Mouse (Mus musculus) stomach, embryonic 14.5 days (tissue): Measurements from ENCODE around the gene Arap1. TPM values are rescaled to one million over a fixed set of nuclear protein-coding genes. Genes with fewer than 3 reads are reported as not detected.

Experiments used
- ATAC-seq: fragments of 200-750 bp; cut with Nextera tagmentation; 2 replicates; pipeline ENCODE4 v1.8.0; 2017; ENCODE audit warnings: low read depth, moderate TSS enrichment; ENCODE audit not compliant: insufficient number of reproducible peaks, insufficient read depth, low FRiP score
- H3K27ac ChIP-seq: fragments of 300-500 bp; sonication (generic); 2 replicates; pipeline ENCODE4 v1.5.1; 2014; ENCODE audit warnings: mild to moderate bottlenecking, low read length, moderate library complexity, mixed read lengths
- H3K27me3 ChIP-seq: fragments of 300-500 bp; sonication (generic); 2 replicates; pipeline ENCODE4 v1.6.1; 2014; ENCODE audit warnings: low read length, control low read depth, mixed read lengths; ENCODE audit not compliant: control insufficient read depth, insufficient read depth
- H3K36me3 ChIP-seq: fragments of 300-500 bp; sonication (generic); 2 replicates; pipeline ENCODE4 v1.6.1; 2014; ENCODE audit warnings: mild to moderate bottlenecking, control low read depth, low read length, moderate library complexity, mixed read lengths; ENCODE audit not compliant: control insufficient read depth, insufficient read depth
- H3K4me1 ChIP-seq: fragments of 300-500 bp; sonication (generic); 2 replicates; pipeline ENCODE4 v1.6.1; 2014; ENCODE audit warnings: low read length, control low read depth, mixed read lengths; ENCODE audit not compliant: control insufficient read depth, insufficient read depth
- H3K4me2 ChIP-seq: fragments of 300-500 bp; sonication (generic); replicated peaks from 2 replicates; pipeline ENCODE4 v1.6.1; 2014; ENCODE audit warnings: low read depth, low read length, control low read depth
- H3K4me3 ChIP-seq: fragments of 300-500 bp; sonication (generic); 2 replicates; pipeline ENCODE4 v1.5.1; 2014; ENCODE audit warnings: low read depth, low read length, control low read depth
- H3K9ac ChIP-seq: fragments of 300-500 bp; sonication (generic); replicated peaks from 2 replicates; pipeline ENCODE4 v1.6.1; 2014; ENCODE audit warnings: low read depth, mild to moderate bottlenecking, control low read depth, low read length, moderate library complexity, mixed read lengths
- H3K9me3 ChIP-seq: fragments of 300-500 bp; sonication (generic); 2 replicates; pipeline ENCODE4 v1.6.1; 2016; ENCODE audit warnings: low read depth, low read length, control low read depth; ENCODE audit not compliant: control insufficient read depth
- WGBS: fragments of 180-500 bp; shearing (Covaris S2); extraction: QIAGEN DNeasy Blood & Tissue Kit; methylation state at CpG from one replicate; pipeline ENCODE4 v1.1.7; 2014; 5-methylcytosine and 5-hydroxymethylcytosine counted together
- polyA plus RNA-seq: library from polyadenylated mRNA; unstranded; fragments of >200 nt; fragmentation: Nextera tagmentation; extraction: Ambion mirVana; gene quantifications from 2 replicates; pipeline ENCODE4 v1.2.1, GENCODE M21; 2014

Arap1 gene
- 119 and 131 TPM in 2 replicates for polyA plus RNA-seq

DNA sequence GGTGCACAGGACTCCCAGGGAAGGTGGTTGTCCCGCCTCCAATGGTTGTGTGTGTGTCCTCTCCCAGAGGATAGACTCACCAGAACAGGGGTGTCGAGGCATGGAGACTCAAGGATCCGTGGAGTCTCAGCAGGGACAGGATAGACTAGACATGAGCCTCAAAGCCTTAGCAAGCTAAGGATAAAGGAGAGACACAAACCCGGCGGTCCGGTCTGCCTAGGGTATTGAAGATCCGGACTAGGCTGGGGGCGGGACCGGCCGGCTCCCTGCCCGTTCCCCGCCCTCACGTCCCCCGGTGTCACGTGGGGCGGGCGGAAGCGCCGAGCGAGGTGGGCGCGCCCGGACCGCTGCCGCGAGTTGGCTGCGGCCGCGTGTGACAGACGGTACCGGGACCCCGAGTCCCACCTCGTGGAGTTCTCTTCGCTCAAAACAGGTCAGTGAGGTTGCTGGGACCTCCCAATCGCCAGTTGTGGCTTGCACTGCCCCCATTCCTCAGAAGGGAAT lies at the start of gene Arap1:
Gene Arap1 (plus strand): TSS at position 301 of the 504 bp plus-strand sequence.
- Histone ChIP-seq H3K27me3 (no peaks in the 10 kb centered on the region), H3K4me3 (peak within 1 kb of the TSS; percentile 56), H3K4me2 (peak within 1 kb of the TSS; percentile 98), H3K36me3 (peaks cover 4% of the 10 kb centered on the region; the same call in 1 of the 2 replicates), H3K27ac (no peak within 1 kb of the TSS), H3K9ac (peak within 1 kb of the TSS; percentile 18; the same call in 1 of the 2 replicates), H3K4me1 (peaks cover 12% of the 10 kb centered on the region; the same call in 1 of the 2 replicates), H3K9me3 (no peaks in the 10 kb centered on the region)
- peak; percentile 70 for ATAC-seq
- WGBS: under 1% methylated on average over 34 of the region's 35 CpGs

DNA sequence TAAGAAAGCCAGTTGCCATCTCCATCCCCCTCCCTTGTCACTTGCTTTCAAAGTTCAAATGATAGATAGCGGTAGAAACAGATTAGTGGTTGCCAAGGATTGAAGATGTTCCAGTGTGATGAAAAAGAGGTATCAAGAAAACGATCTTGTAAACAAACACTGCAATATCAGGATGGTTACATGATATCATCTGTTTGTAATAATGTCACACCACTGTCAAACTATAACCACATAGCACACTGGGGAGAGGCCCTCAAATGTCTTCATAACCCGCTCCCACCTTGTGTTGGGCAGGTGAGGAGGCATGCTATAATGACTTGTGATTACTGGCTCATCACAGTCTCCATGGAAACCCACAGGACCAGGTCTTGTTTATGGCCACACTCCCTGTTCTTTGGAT lies 49.5 kb upstream of the Arap1 start:
- no peak overlapping the region for H3K27ac ChIP-seq
- ATAC-seq: no peak
- no peaks in the 10 kb centered on the region for H3K27me3 ChIP-seq
- no peaks in the 10 kb centered on the region for H3K9me3 ChIP-seq
- no peak overlapping the region for H3K4me2 ChIP-seq
- no peaks in the 10 kb centered on the region for H3K36me3 ChIP-seq
- peaks cover 9% of the 10 kb centered on the region; the same call in 1 of the 2 replicates for H3K4me1 ChIP-seq
- H3K9ac ChIP-seq: no peak overlapping the region
- H3K4me3 ChIP-seq: no peak overlapping the region
- WGBS: 81% methylated on average over 3 of the region's 3 CpGs

DNA sequence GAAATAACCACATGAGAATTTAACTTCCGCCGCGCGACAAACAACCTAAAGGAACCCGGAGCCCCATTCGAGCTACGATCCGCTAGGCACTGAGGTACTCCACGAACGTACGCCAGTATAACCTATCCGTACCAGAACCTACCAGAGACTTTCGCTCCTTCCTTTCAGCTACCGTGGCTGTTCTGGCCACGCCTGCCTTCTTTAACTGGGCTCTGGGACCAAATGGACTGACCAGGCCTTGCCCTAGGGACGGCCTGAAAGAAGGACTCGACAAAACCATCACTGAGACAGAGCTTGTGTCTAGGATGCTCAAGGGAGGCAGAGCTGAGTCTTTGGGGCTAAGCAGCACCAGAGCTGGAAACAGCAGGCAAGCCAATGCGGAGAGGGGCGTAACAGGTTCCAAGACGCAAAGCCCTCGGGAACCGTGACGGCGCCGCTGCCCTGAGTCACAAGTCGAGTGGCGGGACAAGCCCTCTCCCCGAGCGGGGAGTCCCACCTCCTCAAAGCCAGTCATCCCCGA lies 46.4 kb upstream of the Arap1 start:
- H3K27me3 ChIP-seq: no peaks in the 10 kb centered on the region
- H3K4me3 ChIP-seq: peak overlapping the region; percentile 74
- no peaks in the 10 kb centered on the region for H3K36me3 ChIP-seq
- peaks cover 9% of the 10 kb centered on the region; the same call in 1 of the 2 replicates for H3K4me1 ChIP-seq
- peak overlapping the region; percentile 53 for H3K9ac ChIP-seq
- H3K4me2 ChIP-seq: peak overlapping the region; percentile 92
- WGBS: 1% methylated on average over 30 of the region's 30 CpGs
- no peaks in the 10 kb centered on the region for H3K9me3 ChIP-seq
- peak overlapping the region; percentile 66; the same call in 1 of the 2 replicates for H3K27ac ChIP-seq
- ATAC-seq: 0 out of 2 replicates have a peak, but pooled peaks have one; percentile 3

- Histone ChIP-seq H3K9me3 (no peaks in the 10 kb centered on the region), H3K27ac (peak within 1 kb of the TSS; percentile 66; the same call in 1 of the 2 replicates), H3K4me3 (peak within 1 kb of the TSS; percentile 74), H3K4me2 (peak within 1 kb of the TSS; percentile 92), H3K9ac (peak within 1 kb of the TSS; percentile 53), H3K36me3 (no peaks in the 10 kb centered on the region), H3K4me1 (peaks cover 6% of the 10 kb centered on the region; the same call in 1 of the 2 replicates), H3K27me3 (no peaks in the 10 kb centered on the region)
- WGBS: under 1% methylated on average over 39 of the region's 39 CpGs
- ATAC-seq: peak; percentile 97
Observed at GRCm38 (mm10) chr7:101301881-101302456, 45.9 kb upstream of the Arap1 start, which contains the start of gene Atg16l2. Gene Atg16l2 (minus strand): TSS chr7:101302251.

- Histone ChIP-seq H3K36me3 (no peaks in the 10 kb centered on the region), H3K4me3 (peak overlapping the region; percentile 74), H3K9me3 (no peaks in the 10 kb centered on the region), H3K4me1 (peaks cover 5% of the 10 kb centered on the region; the same call in 1 of the 2 replicates), H3K4me2 (peak overlapping the region; percentile 92), H3K27me3 (no peaks in the 10 kb centered on the region), H3K27ac (peak overlapping the region; percentile 35; the same call in 1 of the 2 replicates), H3K9ac (no peak overlapping the region)
- ATAC-seq: no peak
- 28% methylated on average over 7 of the region's 7 CpGs for WGBS
Observed at GRCm38 (mm10) chr7:101302691-101303090, 45.2 kb upstream of the Arap1 start.

DNA sequence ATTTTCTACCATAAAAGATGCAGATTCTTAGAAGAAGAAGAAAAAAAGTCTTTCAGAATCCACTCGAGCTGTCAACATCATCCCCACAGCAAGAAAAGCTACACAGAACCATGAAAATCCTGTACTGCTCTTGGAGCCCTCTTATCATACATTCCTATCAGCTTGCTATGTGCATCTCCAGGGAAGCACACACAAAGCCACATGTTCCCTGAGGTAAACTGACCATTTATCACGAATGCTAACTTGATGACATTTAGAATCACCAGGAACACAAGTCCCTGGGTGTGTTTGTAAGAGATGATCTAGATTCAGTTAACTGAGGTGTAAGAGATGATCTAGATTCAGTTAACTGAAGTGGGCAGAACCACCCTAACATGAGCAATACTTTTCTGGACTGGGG lies 41.0 kb upstream of the Arap1 start:
- H3K27me3 ChIP-seq: no peaks in the 10 kb centered on the region
- ATAC-seq: no peak
- H3K9me3 ChIP-seq: no peaks in the 10 kb centered on the region
- H3K4me1 ChIP-seq: no peaks in the 10 kb centered on the region
- no peak overlapping the region for H3K4me2 ChIP-seq
- H3K9ac ChIP-seq: no peak overlapping the region
- H3K27ac ChIP-seq: no peak overlapping the region
- WGBS: 32% methylated on average over 2 of the region's 2 CpGs
- H3K4me3 ChIP-seq: no peak overlapping the region
- no peaks in the 10 kb centered on the region for H3K36me3 ChIP-seq

DNA sequence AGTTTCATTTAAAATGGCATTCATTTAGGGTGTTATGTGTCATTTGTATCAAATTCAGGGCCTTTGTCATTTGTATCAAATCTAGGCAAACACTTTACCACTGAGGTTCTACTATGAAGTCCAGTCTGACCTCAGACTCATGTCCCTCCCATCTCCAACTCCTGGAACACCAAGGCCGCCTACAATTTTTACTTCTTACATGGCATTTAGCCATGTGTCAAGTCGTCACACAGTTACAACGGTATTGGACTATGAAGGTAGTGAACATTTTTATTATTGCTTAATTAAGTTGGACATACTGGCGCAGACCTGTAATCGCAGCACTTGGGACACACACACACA lies 37.9 kb upstream of the Arap1 start:
- Histone ChIP-seq H3K4me2 (peak overlapping the region; percentile 52), H3K27me3 (no peaks in the 10 kb centered on the region), H3K9me3 (no peaks in the 10 kb centered on the region), H3K27ac (peak overlapping the region; percentile 90; the same call in 1 of the 2 replicates), H3K4me3 (peak overlapping the region; percentile 47), H3K9ac (no peak overlapping the region), H3K36me3 (no peaks in the 10 kb centered on the region), H3K4me1 (no peaks in the 10 kb centered on the region)
- WGBS: 37% methylated on average over 5 of the region's 5 CpGs
- ATAC-seq: peak; percentile 1; the same call in 1 of the 2 replicates

DNA sequence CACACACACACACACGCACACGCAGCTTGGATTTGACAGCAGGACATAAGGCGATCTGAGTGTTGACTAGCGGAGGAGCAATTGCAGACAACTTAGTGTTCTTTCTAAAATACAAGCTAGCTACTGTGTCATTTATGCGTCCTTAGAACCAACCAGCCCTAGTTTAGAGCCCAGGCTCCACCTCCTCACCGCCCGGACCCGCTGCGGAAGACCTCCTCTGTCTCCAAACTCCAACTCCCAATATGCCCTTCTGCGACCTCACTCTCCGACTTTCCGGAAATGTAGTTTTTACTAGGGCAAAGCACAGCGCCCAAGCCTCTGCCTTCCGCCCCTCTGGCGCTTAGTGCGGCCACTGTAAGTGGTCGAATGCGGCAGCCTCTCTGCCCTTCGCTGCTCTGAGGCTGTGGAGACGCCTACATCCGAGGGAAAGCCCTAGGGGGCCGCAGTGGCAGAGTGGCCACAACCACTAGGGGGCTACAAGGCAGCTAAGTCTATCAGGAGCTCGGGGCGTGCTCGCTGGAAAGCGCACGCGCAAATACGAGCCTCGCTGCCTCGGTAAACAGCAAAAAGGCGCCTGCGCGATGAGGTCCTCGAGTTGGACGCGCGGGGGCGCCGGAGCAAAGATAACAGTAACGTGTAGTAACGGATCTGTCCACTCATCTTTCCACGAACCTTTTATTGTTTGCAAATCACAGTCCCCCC lies 37.4 kb upstream of the Arap1 start:
- peak overlapping the region; percentile 47 for H3K4me3 ChIP-seq
- H3K9ac ChIP-seq: no peak overlapping the region; the same call in 1 of the 2 replicates
- H3K27ac ChIP-seq: peak overlapping the region; percentile 90
- under 1% methylated on average over 43 of the region's 43 CpGs for WGBS
- H3K36me3 ChIP-seq: no peaks in the 10 kb centered on the region
- H3K9me3 ChIP-seq: no peaks in the 10 kb centered on the region
- H3K27me3 ChIP-seq: no peaks in the 10 kb centered on the region
- ATAC-seq: peak; percentile 96
- H3K4me2 ChIP-seq: peak overlapping the region; percentile 52
- no peaks in the 10 kb centered on the region for H3K4me1 ChIP-seq
